Mouse (Mus musculus) liver, adult 2 months (tissue): ENCODE data around the gene Il34. TPM values are rescaled to one million over a fixed set of nuclear protein-coding genes. Genes with fewer than 3 reads are reported as not detected.

ENCODE experiments used
- DNase-seq: peaks from one replicate; pipeline ENCODE4 v3.0.0-alpha.2; 2011; ENCODE audit warnings: low read depth, low spot score; ENCODE audit errors: extremely low read depth
- H3K27ac ChIP-seq: fragments of 200-500 bp; replicated peaks from 2 replicates; pipeline ENCODE4 v1.5.1; 2012; ENCODE audit warnings: low read depth, mild to moderate bottlenecking, control low read depth, inconsistent platforms, low read length; ENCODE audit not compliant: insufficient read depth
- H3K27me3 ChIP-seq: fragments of 200-500 bp; 2 replicates; pipeline ENCODE4 v1.6.1; 2012; ENCODE audit warnings: mild to moderate bottlenecking, moderate library complexity, low read length, inconsistent platforms; ENCODE audit not compliant: control insufficient read depth, insufficient read depth
- H3K36me3 ChIP-seq: fragments of 200-500 bp; 2 replicates; pipeline ENCODE4 v1.6.1; 2012; ENCODE audit warnings: low read length, inconsistent platforms; ENCODE audit not compliant: control insufficient read depth, insufficient read depth
- H3K4me1 ChIP-seq: fragments of 200-500 bp; 2 replicates; pipeline ENCODE4 v1.6.1; 2011; ENCODE audit warnings: low read length; ENCODE audit not compliant: control insufficient read depth, insufficient read depth
- H3K4me3 ChIP-seq: fragments of 200-500 bp; 2 replicates; pipeline ENCODE4 v1.5.1; 2011; ENCODE audit warnings: low read depth, mild to moderate bottlenecking, control low read depth, low read length, moderate library complexity; ENCODE audit not compliant: insufficient read depth
- H3K79me2 ChIP-seq: fragments of 200-500 bp; 2 replicates; pipeline ENCODE4 v1.6.1; 2012; ENCODE audit warnings: inconsistent platforms, mild to moderate bottlenecking, low read length, moderate library complexity; ENCODE audit not compliant: control insufficient read depth, insufficient read depth
- H3K9ac ChIP-seq: fragments of 200-500 bp; 2 replicates; pipeline ENCODE4 v1.6.1; 2012; ENCODE audit warnings: low read depth, mild to moderate bottlenecking, control low read depth, inconsistent platforms, low read length
- CTCF ChIP-seq: fragments of 200-500 bp; IDR thresholded peaks from 2 replicates; pipeline ENCODE4 v1.5.1; 2011; ENCODE audit warnings: low read depth, low read length, control low read depth
- POLR2A ChIP-seq: fragments of 200-500 bp; IDR thresholded peaks from 2 replicates; pipeline ENCODE4 v1.6.1; 2011; ENCODE audit warnings: low read length, control low read depth; ENCODE audit not compliant: insufficient read depth; ENCODE audit errors: extremely low read depth
- WGBS: fragments of 180-500 bp; shearing (Covaris S2); methylation state at CpG from one replicate; pipeline ENCODE4 v1.1.7; 2018; 5-methylcytosine and 5-hydroxymethylcytosine counted together
- polyA plus RNA-seq: library from polyadenylated mRNA; depleted of rRNA; stranded (reverse); fragments of >200 nt; gene quantifications from 2 replicates; pipeline ENCODE4 v1.2.3, GENCODE M21; 2012
- total RNA-seq: library from RNA; depleted of rRNA; stranded (reverse); fragments of >200 nt; gene quantifications from 2 replicates; pipeline ENCODE4 v1.2.3, GENCODE M21; 2014

Il34 gene
- total and polyA plus RNA-seq, 2 experiments = 2.4 to 7.3 TPM

GRCm38 (mm10) chr8:110802988-110803387 is 2.7 kb downstream of the Il34 start:
- 83% methylated on average over 5 of the region's 5 CpGs for WGBS
- Histone ChIP-seq H3K9ac (no peak overlapping the region), H3K79me2 (no peaks in the 10 kb centered on the region), H3K36me3 (no peaks in the 10 kb centered on the region), H3K4me3 (no peak overlapping the region), H3K4me1 (no peaks in the 10 kb centered on the region), H3K27ac (no peak overlapping the region), H3K27me3 (no peaks in the 10 kb centered on the region)
- DNase-seq = no peak
- TF ChIP-seq POLR2A (no peak), CTCF (no peak)

GRCm38 (mm10) chr8:110797086-110797485 is 8.6 kb downstream of the Il34 start:
- Histone ChIP-seq H3K79me2 (no peaks in the 10 kb centered on the region), H3K36me3 (no peaks in the 10 kb centered on the region), H3K4me1 (peaks cover 7% of the 10 kb centered on the region), H3K4me3 (no peak overlapping the region), H3K27ac (no peak overlapping the region), H3K27me3 (no peaks in the 10 kb centered on the region), H3K9ac (no peak overlapping the region)
- TF ChIP-seq POLR2A (no peak), CTCF (no peak)
- DNase-seq = no peak
- WGBS = 97% methylated on average over 8 of the region's 8 CpGs

- DNase-seq = peak; percentile 18
- Histone ChIP-seq H3K79me2 (no peaks in the 10 kb centered on the region), H3K9ac (no peak overlapping the region), H3K36me3 (no peaks in the 10 kb centered on the region), H3K27me3 (no peaks in the 10 kb centered on the region), H3K4me3 (no peak overlapping the region), H3K27ac (no peak overlapping the region), H3K4me1 (peaks cover 8% of the 10 kb centered on the region)
- TF ChIP-seq CTCF (no peak), POLR2A (no peak)
- WGBS = 88% methylated on average over 7 of the region's 7 CpGs
These were observed 11.3 kb downstream of the Il34 start for GRCm38 (mm10) chr8:110794363-110794965.

GRCm38 (mm10) chr8:110793936-110794335 is 11.8 kb downstream of the Il34 start:
- no peaks in the 10 kb centered on the region for H3K36me3 ChIP-seq
- H3K9ac ChIP-seq = no peak overlapping the region
- H3K27me3 ChIP-seq = no peaks in the 10 kb centered on the region
- TF ChIP-seq CTCF (no peak), POLR2A (no peak)
- H3K4me1 ChIP-seq = peaks cover 8% of the 10 kb centered on the region
- H3K27ac ChIP-seq = no peak overlapping the region
- no peak overlapping the region for H3K4me3 ChIP-seq
- H3K79me2 ChIP-seq = no peaks in the 10 kb centered on the region
- DNase-seq = no peak
- 96% methylated on average over 9 of the region's 9 CpGs for WGBS

DNA sequence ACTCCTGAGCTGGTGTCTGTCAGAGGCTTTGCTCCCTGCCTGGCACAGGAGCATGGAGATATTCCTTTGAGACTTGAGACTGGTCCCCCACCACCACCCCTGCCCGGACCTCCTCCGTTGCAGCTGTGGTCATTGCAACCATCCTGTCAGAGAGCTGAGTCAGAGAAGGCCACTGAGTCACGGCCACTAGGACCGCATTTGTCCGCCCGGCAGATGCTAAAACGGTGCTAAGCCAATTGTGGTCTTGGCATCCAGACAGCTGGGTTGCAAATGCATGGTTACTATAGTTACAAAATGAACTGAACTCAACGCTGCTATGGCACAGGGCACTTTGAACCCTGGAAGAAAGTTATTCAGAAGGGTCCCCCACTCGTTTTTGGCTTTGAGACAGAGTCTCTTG is 12.2 kb downstream of the Il34 start:
- Histone ChIP-seq H3K79me2 (no peaks in the 10 kb centered on the region), H3K9ac (no peak overlapping the region), H3K4me3 (no peak overlapping the region), H3K27me3 (no peaks in the 10 kb centered on the region), H3K4me1 (peaks cover 8% of the 10 kb centered on the region), H3K36me3 (no peaks in the 10 kb centered on the region), H3K27ac (no peak overlapping the region)
- DNase-seq = no peak
- WGBS = 68% methylated on average over 9 of the region's 9 CpGs
- TF ChIP-seq CTCF (no peak), POLR2A (no peak)

DNA sequence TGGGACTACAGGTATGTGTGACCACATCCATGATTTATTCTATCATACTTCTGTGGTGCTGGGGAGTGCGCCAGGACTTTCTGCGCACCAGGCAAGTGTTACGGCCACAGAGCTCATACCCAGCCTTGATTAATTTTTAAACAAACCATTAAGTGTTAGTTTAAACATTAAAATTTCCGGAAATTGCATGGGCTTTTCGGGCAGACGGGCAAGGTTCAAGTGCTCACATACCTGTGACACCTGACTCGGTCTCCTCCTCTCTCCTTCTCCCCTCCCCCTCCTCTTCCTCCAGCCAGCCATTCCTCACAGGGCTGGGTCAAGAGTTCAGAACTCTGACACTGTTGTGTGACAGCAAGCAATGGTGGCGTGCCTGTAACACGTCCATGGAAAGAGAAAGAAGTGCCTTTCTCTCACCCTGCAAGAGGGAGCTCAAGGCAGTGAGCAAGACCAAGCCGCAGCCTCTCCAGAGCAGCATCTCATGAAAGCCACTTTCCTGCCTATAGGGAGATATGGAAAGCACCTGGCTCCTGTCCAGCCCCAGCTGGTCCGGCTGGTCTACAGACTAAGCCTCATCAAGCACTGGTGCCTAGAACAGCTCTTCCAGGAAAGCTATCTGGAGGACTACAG is 13.0 kb downstream of the Il34 start:
- Histone ChIP-seq H3K4me1 (peaks cover 8% of the 10 kb centered on the region), H3K36me3 (no peaks in the 10 kb centered on the region), H3K27me3 (no peaks in the 10 kb centered on the region), H3K9ac (peak overlapping the region; percentile 29), H3K27ac (no peak overlapping the region; the same call in 1 of the 2 replicates), H3K4me3 (no peak overlapping the region), H3K79me2 (no peaks in the 10 kb centered on the region)
- DNase-seq = peak; percentile 86
- WGBS = 21% methylated on average over 11 of the region's 11 CpGs
- no peak for TF ChIP-seq CTCF
- TF ChIP-seq POLR2A = no peak
